Mouse (Mus musculus): Measurements from ENCODE around the gene Msh5. TPM values are rescaled to one million over a fixed set of nuclear protein-coding genes. Genes with fewer than 3 reads are reported as not detected.
"Not testable (repeated sequence)": the region's sequence is repeated elsewhere in the genome, so short reads cannot be mapped to it uniquely, and the experiment has no call there.

Msh5 gene
- total RNA-seq, 2 experiments from 2014 or later: 0.62 to 0.82 TPM

GRCm38 (mm10) chr17:35024691-35025488 is 21.7 kb downstream of the Msh5 start:
- DNase-seq (ENCODE audit: extremely low spot score in 1 of 2, low spot score in 1 of 2): no peak

- no peak for DNase-seq (ENCODE audit: extremely low spot score in 1 of 2, low spot score in 1 of 2)
Measured at GRCm38 (mm10) chr17:35024261-35024660, 22.3 kb downstream of the Msh5 start.

GRCm38 (mm10) chr17:35023756-35024155 is 22.8 kb downstream of the Msh5 start:
- no peak for DNase-seq (ENCODE audit: extremely low spot score in 1 of 2, low spot score in 1 of 2)

- DNase-seq (ENCODE audit: extremely low spot score in 1 of 2, low spot score in 1 of 2): no peak
Measured at GRCm38 (mm10) chr17:35023221-35023620, 23.3 kb downstream of the Msh5 start.

- DNase-seq (ENCODE audit: extremely low spot score in 1 of 2, low spot score in 1 of 2): no peak
Measured at GRCm38 (mm10) chr17:35022541-35023060, 23.9 kb downstream of the Msh5 start.

- no peak for DNase-seq (ENCODE audit: extremely low spot score in 1 of 2, low spot score in 1 of 2)
Measured at GRCm38 (mm10) chr17:35021842-35022477, 24.6 kb downstream of the Msh5 start.

GRCm38 (mm10) chr17:35021163-35021808 is 25.3 kb downstream of the Msh5 start:
- DNase-seq (ENCODE audit: extremely low spot score in 1 of 2, low spot score in 1 of 2): peak; percentile 89 to 97

- DNase-seq (ENCODE audit: extremely low spot score in 1 of 2, low spot score in 1 of 2): no peak
Measured at GRCm38 (mm10) chr17:35020551-35020950, 26.0 kb downstream of the Msh5 start.

- DNase-seq (ENCODE audit: extremely low spot score in 1 of 2, low spot score in 1 of 2): no peak
Measured at GRCm38 (mm10) chr17:35019894-35020293, 26.7 kb downstream of the Msh5 start.

- no peak for DNase-seq (ENCODE audit: extremely low spot score in 1 of 2, low spot score in 1 of 2)
Measured at GRCm38 (mm10) chr17:35018171-35018570, 28.4 kb downstream of the Msh5 start.

- no peak for DNase-seq (ENCODE audit: extremely low spot score in 1 of 2, low spot score in 1 of 2)
Measured at GRCm38 (mm10) chr17:35017706-35018030, 28.9 kb downstream of the Msh5 start.

- DNase-seq (ENCODE audit: extremely low spot score in 1 of 2, low spot score in 1 of 2): no peak
Measured at GRCm38 (mm10) chr17:35016791-35017705, 29.5 kb downstream of the Msh5 start.

- DNase-seq (ENCODE audit: extremely low spot score in 1 of 2, low spot score in 1 of 2): no peak
Measured at GRCm38 (mm10) chr17:35016376-35016775, 30.2 kb downstream of the Msh5 start, which contains the start of gene Vwa7. TSS of gene Vwa7 (plus strand) at chr17:35016579.

GRCm38 (mm10) chr17:35015296-35015695 is 31.2 kb downstream of the Msh5 start:
- DNase-seq (ENCODE audit: extremely low spot score in 1 of 2, low spot score in 1 of 2): no peak

- DNase-seq (ENCODE audit: extremely low spot score in 1 of 2, low spot score in 1 of 2): no peak
Measured at GRCm38 (mm10) chr17:35013221-35013620, 33.3 kb downstream of the Msh5 start.

- DNase-seq (ENCODE audit: extremely low spot score in 1 of 2, low spot score in 1 of 2): no peak
Measured at GRCm38 (mm10) chr17:35012430-35012829, 34.1 kb downstream of the Msh5 start.

- DNase-seq (ENCODE audit: extremely low spot score in 1 of 2, low spot score in 1 of 2): no peak
Measured at GRCm38 (mm10) chr17:35011440-35011839, 35.1 kb downstream of the Msh5 start.

GRCm38 (mm10) chr17:35009586-35009985 is 37.0 kb downstream of the Msh5 start:
- DNase-seq (ENCODE audit: extremely low spot score in 1 of 2, low spot score in 1 of 2): no peak

GRCm38 (mm10) chr17:35007387-35007991 is 39.1 kb downstream of the Msh5 start:
- DNase-seq (ENCODE audit: extremely low spot score in 1 of 2, low spot score in 1 of 2): no peak

- DNase-seq (ENCODE audit: extremely low spot score in 1 of 2, low spot score in 1 of 2): not testable (repeated sequence)
Measured at GRCm38 (mm10) chr17:35005902-35006301, 40.6 kb downstream of the Msh5 start.
